12 mouse cellular contexts compared by ENCODE assay signal in genomic region chr11:115712674-115713298, GRCm38 (mm10). TPM values are rescaled to one million over a fixed set of nuclear protein-coding genes. Genes with fewer than 3 reads are reported as not detected.
DNase-seq lines count a peak whose midpoint lies in the region; ATAC-seq and TF ChIP-seq lines count a peak whose summit lies in the region.
"Had no signal": no experiment of that assay in that cellular context is flagged by ENCODE, and none has a peak within 500 bp of the region (broad histone marks: within the 10 kb centered on the region; RNA-seq: fewer than 3 reads in every experiment).

No protein-coding gene starts in this region.

- no peak for TF ChIP-seq POLR2A in thymus, adult 2 months (IDR thresholded peaks at IDR 0.05; ENCODE audit: control insufficient read depth, extremely low read depth, insufficient read depth, low read length, poor library complexity)

- no peaks in the 10 kb centered on the region for H3K36me3 ChIP-seq in thymus, adult 2 months (ENCODE audit: control insufficient read depth, insufficient read depth, low read length)
- H3K36me3 ChIP-seq in forebrain, embryonic 15.5 days = no peaks in the 10 kb centered on the region
- H3K36me3 ChIP-seq in hindbrain, embryonic 10.5 days = no peaks in the 10 kb centered on the region

- H3K9me3 ChIP-seq in forebrain, embryonic 15.5 days = no peaks in the 10 kb centered on the region
- H3K9me3 ChIP-seq in hindbrain, embryonic 10.5 days = no peaks in the 10 kb centered on the region

- peak overlapping the region; percentile 91 for H3K27ac ChIP-seq in thymus, adult 2 months (ENCODE audit: control insufficient read depth, insufficient read depth, low read length)
- H3K27ac ChIP-seq in forebrain, embryonic 15.5 days (replicated peaks) = no peak overlapping the region
- H3K27ac ChIP-seq in hindbrain, embryonic 10.5 days = no peak overlapping the region
- H3K27ac ChIP-seq: hindbrain, postnatal 0 days had no signal

- ATAC-seq in common myeloid progenitor, adult 5-6 weeks (replicated peaks; ENCODE audit: low read depth, poor library complexity, severe bottlenecking) = peak; percentile 48
- ATAC-seq in megakaryocyte, adult 5-6 weeks (ENCODE audit: poor library complexity, severe bottlenecking) = peak; percentile 48
- no peak for ATAC-seq in forebrain, embryonic 15.5 days (replicated peaks)
- ATAC-seq: hindbrain, postnatal 0 days had no signal

- no peak overlapping the region for H3K4me3 ChIP-seq in thymus, adult 2 months (ENCODE audit: control insufficient read depth, insufficient read depth, low read length)
- H3K4me3 ChIP-seq in forebrain, embryonic 15.5 days = no peak overlapping the region
- H3K4me3 ChIP-seq in hindbrain, embryonic 10.5 days = no peak overlapping the region
- H3K4me3 ChIP-seq: myocyte had no signal

- H3K9ac ChIP-seq in forebrain, embryonic 15.5 days (replicated peaks) = no peak overlapping the region

- H3K27me3 ChIP-seq in thymus, adult 2 months (ENCODE audit: control insufficient read depth, insufficient read depth, low read length) = no peaks in the 10 kb centered on the region
- no peaks in the 10 kb centered on the region for H3K27me3 ChIP-seq in forebrain, embryonic 15.5 days
- H3K27me3 ChIP-seq in hindbrain, embryonic 10.5 days (ENCODE audit: insufficient read depth, poor library complexity, severe bottlenecking) = no peaks in the 10 kb centered on the region

- 6% methylated on average over 12 of the region's 12 CpGs for WGBS in thymus, adult 2 months
- 89% methylated on average over 12 of the region's 12 CpGs for WGBS in forebrain, embryonic 15.5 days
- WGBS in hindbrain, embryonic 10.5 days = 86% methylated on average over 12 of the region's 12 CpGs

- no peak for TF ChIP-seq CTCF in thymus, adult 2 months (IDR thresholded peaks at IDR 0.05; ENCODE audit: borderline replicate concordance, control insufficient read depth, extremely low read depth, insufficient read depth, low read length, poor library complexity)

- H3K4me2 ChIP-seq in forebrain, embryonic 15.5 days (replicated peaks) = no peak overlapping the region

- H3K4me1 ChIP-seq in thymus, adult 2 months (replicated peaks; ENCODE audit: control insufficient read depth, insufficient read depth, low read length) = peaks cover 26% of the 10 kb centered on the region
- H3K4me1 ChIP-seq in forebrain, embryonic 15.5 days = peaks cover 12% of the 10 kb centered on the region
- H3K4me1 ChIP-seq in hindbrain, embryonic 10.5 days (replicated peaks) = peaks cover 16% of the 10 kb centered on the region

- peak; percentile 31 for DNase-seq in thymus, adult 2 months
- no peak for DNase-seq in thymus, adult 18-20 months
- no peak for DNase-seq in urinary bladder, postnatal 36 days (ENCODE audit: low spot score in 2 of 2)
- DNase-seq in hindbrain, embryonic 10.5 days (ENCODE audit: low spot score) = no peak
- DNase-seq: adrenal gland, postnatal 25 days; cerebellum, postnatal 25 days; kidney, postnatal 36 days had no signal

RNA-seq across cellular contexts. Expression of gene Grb2, which starts 4.4 kb away (rescaled TPM):
- 81.7 and 82.8 TPM in 2 replicates for polyA plus RNA-seq in thymus, adult 2 months (2012; rRNA removed)
- 34.7 and 53.5 TPM in 2 replicates for total RNA-seq in common myeloid progenitor, adult 5-6 weeks (2017)
- 109 TPM in 2 replicates for total RNA-seq in megakaryocyte, adult 5-6 weeks (2015)
- total RNA-seq in megakaryocyte, adult 5-6 weeks (2017) = 68.7 and 124 TPM in 2 replicates
- polyA plus RNA-seq in forebrain, embryonic 15.5 days (2015; fragmentation: Nextera tagmentation; extraction: Ambion mirVana) = 180 and 199 TPM in 2 replicates
- polyA plus RNA-seq in hindbrain, embryonic 10.5 days (2016; fragmentation: Nextera tagmentation; extraction: Ambion mirVana) = 92.7 and 119 TPM in 2 replicates

RNA-seq across cellular contexts. Expression of gene Tmem94, which starts 52.4 kb away (rescaled TPM):
- polyA plus RNA-seq in thymus, adult 2 months (2012; rRNA removed) = 84.7 and 91.9 TPM in 2 replicates
- 18.3 and 23.2 TPM in 2 replicates for total RNA-seq in common myeloid progenitor, adult 5-6 weeks (2017)
- total RNA-seq in megakaryocyte, adult 5-6 weeks (2015) = 16.1 and 17.1 TPM in 2 replicates
- total RNA-seq in megakaryocyte, adult 5-6 weeks (2017) = 15.9 and 18.8 TPM in 2 replicates
- polyA plus RNA-seq in forebrain, embryonic 15.5 days (2015; fragmentation: Nextera tagmentation; extraction: Ambion mirVana) = 27.6 and 29.8 TPM in 2 replicates
- polyA plus RNA-seq in hindbrain, embryonic 10.5 days (2016; fragmentation: Nextera tagmentation; extraction: Ambion mirVana) = 42.0 and 47.4 TPM in 2 replicates
